Comparison of ENCODE assay signal across 8 mouse cellular contexts in genomic region chr16:13781216-13781615, GRCm38 (mm10). TPM values are rescaled to one million over a fixed set of nuclear protein-coding genes. Genes with fewer than 3 reads are reported as not detected.
DNase-seq lines count a peak whose midpoint lies in the region; ATAC-seq and TF ChIP-seq lines count a peak whose summit lies in the region.

No protein-coding gene starts in this region.

- H3K4me1 ChIP-seq in heart, adult 2 months (ENCODE audit: control insufficient read depth, insufficient read depth, low read length) = peaks cover 4% of the 10 kb centered on the region
- H3K4me1 ChIP-seq in forebrain, embryonic 14.5 days (ENCODE audit: control insufficient read depth, insufficient read depth, low read length) = peaks cover 14% of the 10 kb centered on the region
- H3K4me1 ChIP-seq in liver, postnatal 0 days (ENCODE audit: insufficient read depth) = peaks cover 19% of the 10 kb centered on the region

- H3K36me3 ChIP-seq in heart, adult 2 months (ENCODE audit: control insufficient read depth, insufficient read depth, low read length) = peaks cover 10% of the 10 kb centered on the region
- peaks cover 28% of the 10 kb centered on the region for H3K36me3 ChIP-seq in forebrain, embryonic 14.5 days (ENCODE audit: control insufficient read depth, insufficient read depth, low read length)
- H3K36me3 ChIP-seq in liver, postnatal 0 days (replicated peaks; ENCODE audit: insufficient read depth, low read length) = peaks cover 23% of the 10 kb centered on the region

- WGBS in heart, adult 2 months = 26% methylated on average over 8 of the region's 8 CpGs
- 39% methylated on average over 8 of the region's 8 CpGs for whole genome bisulfite sequencing in forebrain, embryonic 14.5 days
- 20% methylated on average over 8 of the region's 8 CpGs for WGBS in liver, postnatal 0 days (ENCODE audit: insufficient replicate concordance)

- no peak for TF ChIP-seq POLR2A in heart, adult 2 months (IDR thresholded peaks at IDR 0.05; ENCODE audit: insufficient read depth, low read depth, low read length)

- intact Hi-C loops in heart, adult 2 months (cut with DNase I) = loop anchor here (2.0 to 5.0 kb wide), 2 partner anchors 26 to 109 kb away; partner anchors contain the start of genes 3110001I22Rik and Bfar
- intact Hi-C loops in heart, postnatal 25 days (cut with DNase I) = loop anchor here (2.0 kb wide), 1 partner anchor 38 kb away; the partner anchor contains the start of gene Ntan1

- 0 out of 2 replicates have a peak overlapping the region, but pooled peaks have one; percentile 50 for H3K9ac ChIP-seq in heart, adult 2 months (ENCODE audit: low read depth, low read length)
- peak overlapping the region; percentile 91 for H3K9ac ChIP-seq in forebrain, embryonic 14.5 days (ENCODE audit: low read length)
- H3K9ac ChIP-seq in liver, postnatal 0 days (replicated peaks) = peak overlapping the region; percentile 97

- H3K4me2 ChIP-seq in forebrain, embryonic 14.5 days (ENCODE audit: low read length) = peak overlapping the region; percentile 74
- peak overlapping the region; percentile 88 for H3K4me2 ChIP-seq in liver, postnatal 0 days (ENCODE audit: low read depth, low read length)

- no peaks in the 10 kb centered on the region for H3K9me3 ChIP-seq in forebrain, embryonic 14.5 days (replicated peaks; ENCODE audit: control insufficient read depth, low read length)
- no peaks in the 10 kb centered on the region for H3K9me3 ChIP-seq in liver, postnatal 0 days (ENCODE audit: low read length)

- H3K4me3 ChIP-seq in heart, adult 2 months = peak overlapping the region; percentile 86
- peak overlapping the region; percentile 73 for H3K4me3 ChIP-seq in forebrain, embryonic 14.5 days (ENCODE audit: low read depth, low read length)
- peak overlapping the region; percentile 94 for H3K4me3 ChIP-seq in liver, postnatal 0 days (ENCODE audit: low read depth, low read length)

- peak overlapping the region; percentile 93 for H3K27ac ChIP-seq in heart, adult 2 months
- H3K27ac ChIP-seq in forebrain, embryonic 14.5 days (ENCODE audit: low read depth, low read length) = no peak overlapping the region
- no peak overlapping the region for H3K27ac ChIP-seq in liver, postnatal 0 days (ENCODE audit: low read depth)

- no peaks in the 10 kb centered on the region for H3K79me2 ChIP-seq in heart, adult 2 months (replicated peaks; ENCODE audit: control insufficient read depth, insufficient read depth, low read length)

- no peak for TF ChIP-seq CTCF in heart, adult 2 months (IDR thresholded peaks at IDR 0.05)
- no peak for TF ChIP-seq CTCF in liver, postnatal 0 days (IDR thresholded peaks at IDR 0.05; ENCODE audit: low read depth)

- no peaks in the 10 kb centered on the region for H3K27me3 ChIP-seq in heart, adult 2 months (ENCODE audit: control insufficient read depth, insufficient read depth, low read length)
- H3K27me3 ChIP-seq in forebrain, embryonic 14.5 days (replicated peaks; ENCODE audit: control insufficient read depth, insufficient read depth, low read length) = no peaks in the 10 kb centered on the region
- H3K27me3 ChIP-seq in liver, postnatal 0 days (ENCODE audit: insufficient read depth, low read length) = no peaks in the 10 kb centered on the region

- DNase-seq in heart, adult 2 months = no peak
- no peak for DNase-seq in heart, postnatal 25 days (ENCODE audit: low spot score)
- peak; percentile 33 for DNase-seq in CD4-positive helper T cell, adult 2 months (ENCODE audit: low read depth, low spot score)
- DNase-seq in forebrain, embryonic 14.5 days (ENCODE audit: low spot score) = no peak
- DNase-seq in liver, postnatal 0 days = peak; percentile 34
- no peak for DNase-seq in right cerebral cortex, postnatal 14 days
- no peak for DNase-seq in layer of hippocampus, adult 11-12 months (ENCODE audit: low spot score)
- DNase-seq in adrenal gland, postnatal 14 days = no peak

- ATAC-seq in forebrain, embryonic 14.5 days = no peak; the same call in 1 of the 2 replicates
- peak; percentile 35; the same call in 1 of the 2 replicates for ATAC-seq in liver, postnatal 0 days

- no peak for TF ChIP-seq EP300 in heart, adult 2 months (IDR thresholded peaks at IDR 0.05; ENCODE audit: insufficient read depth, low read depth, low read length)
- no peak for TF ChIP-seq EP300 in liver, postnatal 0 days (IDR thresholded peaks at IDR 0.05; ENCODE audit: low read depth)

RNA-seq across cellular contexts. Expression of gene Rrn3, which starts 0.7 kb away (rescaled TPM):
- 10 to 100 TPM; 37.9 to 38.3 TPM for total RNA-seq in heart, adult 2 months (2021)
- 17.2 and 25.4 TPM in 2 replicates for polyA plus RNA-seq in heart, adult 2 months (2012; rRNA removed)
- total RNA-seq in heart, postnatal 25 days (2021) = 10 to 100 TPM; 37.5 to 38.3 TPM
- 70.7 and 76.2 TPM in 2 replicates for polyA plus RNA-seq in forebrain, embryonic 14.5 days (2014; fragmentation: Nextera tagmentation; extraction: Ambion mirVana)
- polyA plus RNA-seq in liver, postnatal 0 days (2015; fragmentation: Nextera tagmentation; extraction: Ambion mirVana) = 13.9 and 15.3 TPM in 2 replicates
- 40.4 and 43.9 TPM in 2 replicates for total RNA-seq in adrenal gland, postnatal 14 days (2021)

RNA-seq across cellular contexts. Expression of gene Ntan1, which starts 37.4 kb away (rescaled TPM):
- total RNA-seq in heart, adult 2 months (2021) = 10 to 100 TPM; 42.9 to 47.1 TPM
- 40.2 and 46.2 TPM in 2 replicates for polyA plus RNA-seq in heart, adult 2 months (2012; rRNA removed)
- 10 to 100 TPM; 47.9 to 49.4 TPM for total RNA-seq in heart, postnatal 25 days (2021)
- polyA plus RNA-seq in forebrain, embryonic 14.5 days (2014; fragmentation: Nextera tagmentation; extraction: Ambion mirVana) = 218 and 239 TPM in 2 replicates
- polyA plus RNA-seq in liver, postnatal 0 days (2015; fragmentation: Nextera tagmentation; extraction: Ambion mirVana) = 34.3 and 39.4 TPM in 2 replicates
- 65.9 and 72.1 TPM in 2 replicates for total RNA-seq in adrenal gland, postnatal 14 days (2021)

RNA-seq across cellular contexts. Expression of gene Pla2g10, which starts 50.4 kb away (rescaled TPM):
- total RNA-seq in heart, adult 2 months (2021) = not detected
- 0.16 TPM in 1 of 2 replicates, not detected in the other for polyA plus RNA-seq in heart, adult 2 months (2012; rRNA removed)
- total RNA-seq in heart, postnatal 25 days (2021) = not detected
- polyA plus RNA-seq in forebrain, embryonic 14.5 days (2014; fragmentation: Nextera tagmentation; extraction: Ambion mirVana) = 0.16 TPM in 1 of 2 replicates, not detected in the other
- not detected in 2 replicates for polyA plus RNA-seq in liver, postnatal 0 days (2015; fragmentation: Nextera tagmentation; extraction: Ambion mirVana)
- total RNA-seq in adrenal gland, postnatal 14 days (2021) = not detected in 2 replicates

Comparison
In these comparisons a context has a peak if more than half of its experiments do, and no peak if none do; other contexts are left out.
1. DNase-seq: peak in CD4-positive helper T cell, adult 2 months (single experiment) and liver, postnatal 0 days (single experiment); none in heart, adult 2 months (0 of 2), heart, postnatal 25 days (single experiment), forebrain, embryonic 14.5 days (single experiment), right cerebral cortex, postnatal 14 days (single experiment), layer of hippocampus, adult 11-12 months (single experiment) and adrenal gland, postnatal 14 days (single experiment).
2. Peak in every context shown above with its lines, with median percentiles within 50 percentile points of each other: H3K4me3 ChIP-seq and H3K9ac ChIP-seq.